Mouse (Mus musculus): ENCODE measurements around the gene Snai3.

The Snai3 gene

GRCm38 (mm10) chr8:122460524-122461472, at the start of gene Snai3:
Gene Snai3, minus strand, starts transcription at chr8:122460733.
- peak; percentile 69 for DNase-seq

GRCm38 (mm10) chr8:122500856-122501255, 40.3 kb upstream of the Snai3 start:
- DNase-seq: peak; percentile 85

- no peak for DNase-seq
Measured at GRCm38 (mm10) chr8:122497912-122498311, 37.4 kb upstream of the Snai3 start.

DNA sequence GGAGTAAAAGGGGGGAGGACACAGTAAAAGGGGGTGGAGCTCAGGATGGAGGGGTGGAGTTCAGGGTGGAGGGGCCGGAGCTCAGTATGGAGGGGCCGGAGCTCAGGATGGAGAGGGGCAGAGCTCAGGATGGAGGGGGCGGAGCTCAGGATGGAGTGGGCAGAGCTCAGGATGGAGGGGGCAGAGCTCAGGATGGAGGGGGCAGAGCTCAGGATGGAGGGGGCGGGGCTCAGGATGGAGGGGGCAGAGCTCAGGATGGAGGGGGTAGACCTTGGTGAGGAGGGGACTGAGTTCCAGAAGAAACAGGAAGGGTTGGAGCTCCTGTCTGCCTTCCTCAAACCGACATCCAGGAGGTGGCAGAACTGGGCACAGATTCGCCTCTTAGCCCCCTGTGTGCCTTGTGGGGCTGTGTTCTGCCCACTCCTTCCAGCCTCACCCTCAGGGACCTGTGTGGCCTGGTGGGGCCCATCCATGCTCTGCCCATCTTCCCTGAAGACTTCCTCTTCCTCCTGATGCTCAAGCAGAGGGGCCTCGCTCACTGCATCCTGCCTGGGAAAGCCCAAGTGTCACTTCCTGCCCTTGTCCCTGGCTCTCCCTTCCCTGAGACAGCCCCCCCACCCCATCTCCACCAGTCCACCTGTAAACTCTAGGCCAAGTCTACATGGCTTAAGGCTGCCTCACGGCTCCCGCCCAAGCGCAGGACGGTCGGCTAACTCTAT, 36.6 kb upstream of the Snai3 start:
- DNase-seq: peak; percentile 41

GRCm38 (mm10) chr8:122488387-122488786, 27.9 kb upstream of the Snai3 start:
- DNase-seq: no peak

- no peak for DNase-seq
Measured at GRCm38 (mm10) chr8:122484831-122485230, 24.3 kb upstream of the Snai3 start.

- DNase-seq: no peak
Measured at GRCm38 (mm10) chr8:122483877-122484276, 23.3 kb upstream of the Snai3 start.

DNA sequence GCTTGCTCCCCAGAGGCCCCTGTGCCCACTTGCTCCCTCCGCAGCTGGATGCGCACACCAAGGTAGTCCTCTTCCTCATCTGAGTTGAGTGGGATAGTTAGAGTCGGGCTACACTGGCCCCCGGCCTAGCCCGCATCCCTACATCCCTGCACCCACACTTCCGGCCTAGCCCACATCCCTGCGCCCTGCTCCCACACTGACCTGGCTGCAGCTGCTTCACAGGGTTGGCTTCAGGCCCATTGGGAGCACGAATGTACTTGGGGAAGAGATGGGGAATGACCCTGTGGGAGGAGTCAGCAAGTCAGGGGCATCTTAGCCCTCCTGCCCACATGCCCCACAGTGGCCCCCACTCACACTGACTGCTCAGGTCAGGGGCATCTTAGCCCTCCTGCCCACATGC, 21.9 kb upstream of the Snai3 start:
- no peak for DNase-seq

- DNase-seq: peak; percentile 91
Measured at GRCm38 (mm10) chr8:122475580-122476320, 15.2 kb upstream of the Snai3 start, which contains the start of the genes Rnf166 and Ctu2. Gene Rnf166, minus strand, starts transcription at chr8:122476064. Gene Ctu2, plus strand, starts transcription at chr8:122476143.

- peak; percentile 46 for DNase-seq
Measured at GRCm38 (mm10) chr8:122474951-122475560, 14.5 kb upstream of the Snai3 start.

DNA sequence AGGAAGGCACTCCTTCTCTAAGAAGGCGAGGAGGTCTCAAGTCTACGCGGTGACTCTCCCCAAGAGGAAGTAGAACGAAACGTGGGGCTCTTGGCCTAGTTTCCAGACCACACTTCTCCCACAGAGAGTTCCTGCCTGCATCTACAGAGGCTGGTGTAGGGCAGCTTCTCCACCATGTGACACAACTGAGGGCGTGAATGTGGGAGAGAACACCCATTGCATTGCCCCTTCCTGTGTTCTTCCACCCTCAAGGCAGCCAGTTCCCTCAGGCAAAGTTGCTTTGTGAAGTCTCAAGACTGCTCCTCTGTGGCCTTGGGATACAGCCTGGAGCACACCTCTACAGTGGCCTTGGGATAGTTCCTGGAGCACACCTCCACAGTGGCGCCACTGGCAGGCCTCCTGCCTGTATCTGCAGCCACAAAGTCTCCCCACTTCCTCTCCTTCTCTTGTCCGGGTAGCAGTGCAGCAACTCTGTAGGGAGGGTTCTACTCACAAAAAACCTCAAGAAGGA, 13.4 kb upstream of the Snai3 start:
- DNase-seq: no peak

DNA sequence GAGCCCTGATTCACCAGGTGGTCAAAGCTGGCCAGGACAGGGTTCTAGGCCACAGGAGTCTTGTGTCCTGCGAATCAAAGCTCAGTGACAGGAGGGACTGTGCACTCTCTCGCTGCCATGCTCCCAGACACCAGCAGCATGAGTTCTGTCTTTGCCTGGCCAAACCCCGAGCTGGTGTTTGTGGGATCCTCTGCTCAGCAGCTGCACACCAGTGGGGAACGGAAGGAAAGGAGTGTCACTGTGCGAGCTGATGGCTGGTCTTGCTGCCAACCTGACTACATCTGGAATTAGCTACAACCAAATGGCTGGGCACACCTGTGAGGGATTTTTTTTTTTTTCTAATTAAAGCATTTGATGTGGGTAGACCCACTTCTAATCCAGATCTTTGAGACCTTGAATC, 10.2 kb upstream of the Snai3 start:
- no peak for DNase-seq

- DNase-seq: no peak
Measured at GRCm38 (mm10) chr8:122469965-122470364, 9.4 kb upstream of the Snai3 start.

DNA sequence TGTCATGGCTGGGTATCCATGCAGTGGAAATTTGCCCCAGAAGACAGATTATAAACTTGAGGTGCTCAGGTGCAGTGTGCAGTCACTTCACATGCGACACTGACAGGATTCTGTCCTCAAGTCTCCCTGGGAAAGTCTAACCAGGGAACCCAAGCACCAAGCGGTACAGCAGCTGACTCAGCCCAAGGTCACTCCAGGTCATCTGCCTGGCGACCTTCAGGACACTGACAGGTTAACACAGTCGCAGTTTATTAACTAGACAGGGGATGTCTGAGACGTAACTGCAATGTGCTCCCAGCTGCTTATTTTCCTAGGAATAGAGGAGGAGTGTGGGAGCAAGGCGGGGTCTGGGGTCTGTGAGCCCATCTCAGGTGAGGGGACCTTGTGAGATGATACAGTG, 8.9 kb upstream of the Snai3 start:
- no peak for DNase-seq

DNA sequence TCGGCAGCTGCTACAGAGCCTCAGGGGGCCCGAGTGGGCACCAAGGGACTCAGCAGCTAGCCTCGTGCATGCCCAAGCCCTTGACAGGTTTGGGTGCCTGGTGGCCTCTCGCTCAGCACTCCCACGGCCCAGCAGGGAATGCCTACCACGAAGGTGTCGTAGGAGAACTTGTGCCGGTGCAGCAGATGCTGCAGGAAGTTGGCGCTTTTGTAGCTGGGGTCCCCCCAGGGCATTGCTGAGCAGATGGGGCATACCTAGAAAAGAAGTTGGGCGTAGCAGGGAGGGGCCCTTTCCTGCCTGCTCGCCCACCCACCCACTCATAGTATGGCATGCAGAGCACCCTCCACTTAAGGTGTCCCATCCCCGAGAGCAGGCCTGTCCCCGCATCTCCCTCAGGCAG, 7.3 kb upstream of the Snai3 start:
- DNase-seq: no peak

GRCm38 (mm10) chr8:122464985-122465384, 4.5 kb upstream of the Snai3 start:
- no peak for DNase-seq

DNA sequence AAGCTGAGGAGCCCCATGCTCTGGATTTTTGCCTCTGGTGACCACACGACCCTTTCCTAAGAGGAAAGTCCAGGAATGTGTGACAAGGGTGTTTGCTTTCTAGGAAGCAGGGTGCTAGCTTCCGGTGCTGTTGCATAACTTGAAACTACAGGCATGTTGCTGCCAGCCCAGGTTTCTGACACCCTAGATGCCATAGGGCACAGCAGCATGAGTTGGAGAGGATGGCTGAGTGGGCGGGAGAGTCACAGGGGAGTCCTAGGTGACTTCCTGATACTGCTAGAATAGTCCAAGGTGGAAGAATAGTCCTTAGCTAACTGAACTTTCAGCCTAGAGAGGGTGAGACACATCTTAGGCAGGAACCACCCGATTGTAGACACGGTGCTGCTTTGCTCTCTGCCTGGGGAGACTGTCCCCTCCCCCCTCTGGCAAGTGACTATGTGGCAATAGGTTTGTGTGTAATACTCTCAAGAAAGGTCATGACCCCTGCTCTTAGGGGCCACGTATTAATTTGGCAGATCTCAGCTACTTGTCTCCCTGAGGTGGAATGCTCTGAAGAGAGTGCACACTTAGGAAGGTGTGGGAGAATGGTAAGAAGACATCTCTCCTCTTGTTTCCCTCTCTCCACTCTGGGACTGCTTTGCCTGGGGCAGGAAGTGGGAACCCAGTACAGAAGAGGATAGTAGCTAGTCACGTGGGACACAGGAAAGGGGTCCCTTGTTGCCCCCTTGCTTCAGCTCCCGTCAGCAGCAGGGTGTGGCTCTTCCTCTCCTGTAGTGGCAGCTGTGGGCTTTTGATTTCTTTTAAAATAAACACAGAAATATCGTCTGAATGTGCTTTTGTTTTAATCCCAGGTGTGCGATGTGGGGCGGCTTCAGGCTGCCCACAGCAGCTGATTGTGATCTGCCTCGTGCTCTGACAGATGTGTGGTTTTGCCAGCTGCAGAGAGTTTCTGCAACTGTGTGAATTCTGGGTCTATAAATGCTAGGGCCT, 3.4 kb upstream of the Snai3 start:
- no peak for DNase-seq

- no peak for DNase-seq
Measured at GRCm38 (mm10) chr8:122462510-122462909, 2.0 kb upstream of the Snai3 start.

DNA sequence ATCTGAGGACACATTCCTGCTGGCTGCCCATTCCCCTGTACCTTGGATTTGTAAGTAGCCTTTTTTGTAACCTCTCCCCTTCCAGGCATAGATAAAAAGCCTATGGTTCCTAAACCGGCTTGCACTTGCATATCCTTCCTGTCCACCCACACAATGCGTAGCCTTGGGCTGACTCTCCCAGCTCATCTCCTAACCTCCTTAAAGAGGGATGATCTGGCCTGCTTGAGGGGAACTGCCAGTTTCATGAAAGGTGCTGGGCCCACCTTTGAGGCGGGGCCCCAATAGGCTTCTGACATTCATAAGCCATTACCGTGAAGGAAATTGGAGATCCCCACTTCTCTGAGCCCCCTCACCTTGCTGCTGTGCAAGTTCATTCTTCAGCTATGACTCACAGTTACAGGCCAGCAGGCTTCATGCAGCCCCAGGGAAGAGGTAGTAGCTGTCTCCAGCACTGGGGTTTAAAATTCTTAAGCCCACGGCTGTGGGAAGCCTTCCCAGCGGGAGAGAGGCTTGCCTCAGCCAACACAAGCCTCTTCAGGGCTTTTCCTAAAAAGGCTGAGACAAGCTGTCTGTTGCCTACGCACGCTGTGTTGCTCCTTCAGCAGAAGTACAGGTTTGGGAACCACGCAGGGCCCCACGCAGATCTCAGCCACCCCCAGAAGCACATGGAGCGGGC, 1.1 kb upstream of the Snai3 start:
- DNase-seq: no peak

DNA sequence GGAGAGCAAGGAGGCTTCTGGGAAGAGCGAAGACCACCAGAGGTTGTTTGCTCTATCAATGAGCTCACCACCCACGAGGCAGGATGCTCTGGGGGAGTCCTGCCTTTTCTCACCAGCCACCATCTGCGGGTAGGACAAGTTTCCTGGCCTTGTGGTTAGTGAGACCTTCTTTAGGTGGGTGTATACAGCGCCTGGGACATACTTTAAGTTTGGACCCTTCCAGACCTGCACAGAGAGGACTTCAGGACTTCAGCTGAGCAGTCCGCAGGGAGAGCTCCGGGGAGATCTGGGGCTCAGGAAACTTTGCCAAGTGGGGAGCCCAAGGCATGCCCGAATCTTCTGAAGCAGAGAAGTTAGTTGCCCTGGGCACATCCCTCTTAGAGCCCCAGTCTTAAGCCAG, 543 bp downstream of the Snai3 start:
- DNase-seq: no peak
